ENCODE assay signal across 34 mouse cellular contexts in the genomic region with DNA sequence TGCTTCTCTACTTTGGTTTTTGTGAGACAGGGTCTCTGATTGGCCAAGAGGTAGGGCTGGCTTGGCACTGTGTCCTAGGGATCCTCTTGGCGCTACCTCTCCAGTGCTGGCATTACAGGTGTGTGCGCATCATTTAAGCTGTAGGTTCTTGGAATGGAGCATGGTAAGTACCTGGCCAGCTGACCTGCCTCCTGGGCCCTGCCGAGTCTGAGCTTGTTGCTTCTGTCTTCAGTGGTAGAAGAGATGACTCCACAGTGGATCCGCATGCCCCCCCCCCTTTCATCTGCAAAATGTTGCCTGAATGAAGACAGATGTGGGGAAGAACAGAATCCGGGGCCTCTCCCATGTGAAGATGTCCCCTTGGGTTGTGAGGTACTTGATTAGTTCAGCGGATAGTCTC. TPM values are rescaled to one million over a fixed set of nuclear protein-coding genes. Genes with fewer than 3 reads are reported as not detected.
"Had no signal": no experiment of that assay in that cellular context is flagged by ENCODE, and none has a peak within 500 bp of the region (broad histone marks: within the 10 kb centered on the region; RNA-seq: fewer than 3 reads in every experiment).

No protein-coding gene starts in this region.

- H3K4me2 ChIP-seq: heart, embryonic 12.5 days; hindbrain, embryonic 12.5 days; hindbrain, embryonic 14.5 days; intestine, embryonic 15.5 days; limb, embryonic 12.5 days; liver, embryonic 11.5 days; liver, embryonic 13.5 days; liver, embryonic 15.5 days had no signal

- H3K4me3 ChIP-seq: gastrocnemius, adult 2 months; heart, embryonic 12.5 days; hindbrain, embryonic 10.5 days; hindbrain, embryonic 12.5 days; intestine, embryonic 15.5 days; layer of hippocampus, adult 2 months; left cerebral cortex, adult 2 months; limb, embryonic 10.5 days; limb, embryonic 12.5 days; liver, embryonic 13.5 days; liver, embryonic 15.5 days had no signal

- ATAC-seq: hindbrain, embryonic 16.5 days; inflammation-experienced regulatory T-cells, adult 6 months; intestine, embryonic 15.5 days; intestine, postnatal 0 days had no signal

- DNase-seq: gastrocnemius, adult 2 months; gastrocnemius, postnatal 10 days; gastrocnemius, postnatal 25 days; heart, postnatal 10 days; heart, postnatal 4 days; kidney, adult 2 months; kidney, adult 9 months; kidney, postnatal 10 days; kidney, postnatal 25 days; kidney, postnatal 4 days; liver; liver, embryonic 13.5 days had no signal

- H3K9me3 ChIP-seq: heart, embryonic 12.5 days; intestine, embryonic 15.5 days; limb, embryonic 10.5 days; liver, embryonic 13.5 days; liver, embryonic 15.5 days had no signal

- H3K27ac ChIP-seq: gastrocnemius, adult 2 months; hindbrain, embryonic 10.5 days; hindbrain, embryonic 12.5 days; hindbrain, embryonic 14.5 days; intestine, embryonic 15.5 days; layer of hippocampus, adult 2 months; left cerebral cortex, adult 2 months; limb, embryonic 10.5 days; limb, embryonic 12.5 days; liver, embryonic 13.5 days; liver, embryonic 15.5 days had no signal

- H3K27me3 ChIP-seq: liver, embryonic 13.5 days had no signal

- H3K4me1 ChIP-seq: heart, embryonic 12.5 days; hindbrain, embryonic 10.5 days; hindbrain, embryonic 12.5 days; intestine, embryonic 15.5 days; limb, embryonic 10.5 days; limb, embryonic 12.5 days; liver, embryonic 13.5 days; liver, embryonic 15.5 days had no signal

- H3K9ac ChIP-seq: heart, embryonic 12.5 days; hindbrain, embryonic 12.5 days; hindbrain, embryonic 14.5 days; intestine, embryonic 15.5 days; limb, embryonic 12.5 days; liver, embryonic 13.5 days; liver, embryonic 15.5 days had no signal

- H3K36me3 ChIP-seq: heart, embryonic 12.5 days; hindbrain, embryonic 12.5 days; intestine, embryonic 15.5 days; limb, embryonic 10.5 days; limb, embryonic 12.5 days; liver, embryonic 13.5 days; liver, embryonic 15.5 days had no signal

RNA-seq across cellular contexts. Expression of a gene that starts 10.0 kb away (rescaled TPM):
- total RNA-seq: granulocyte monocyte progenitor cell, adult 5-6 weeks; heart, adult 8-10 months; heart, postnatal 10 days; heart, postnatal 25 days; heart, postnatal 4 days; left cerebral cortex, adult 2 months; left cerebral cortex, postnatal 14 days; left cerebral cortex, postnatal 36 days had no signal
- polyA plus RNA-seq: frontal cortex, adult 2 months; heart, embryonic 14.5 days; heart, embryonic 16.5 days had no signal
